Mouse (Mus musculus) embryo, embryonic 10 days (tissue): ENCODE results near the gene Golm1.
"Not testable (repeated sequence)": the region's sequence is repeated elsewhere in the genome, so short reads cannot be mapped to it uniquely, and the experiment has no call there.

ENCODE experiments used
- DNase-seq: peaks from one replicate; pipeline ENCODE4 v3.0.0-alpha.2; 2015; ENCODE audit warnings: low spot score

Gene Golm1

DNA sequence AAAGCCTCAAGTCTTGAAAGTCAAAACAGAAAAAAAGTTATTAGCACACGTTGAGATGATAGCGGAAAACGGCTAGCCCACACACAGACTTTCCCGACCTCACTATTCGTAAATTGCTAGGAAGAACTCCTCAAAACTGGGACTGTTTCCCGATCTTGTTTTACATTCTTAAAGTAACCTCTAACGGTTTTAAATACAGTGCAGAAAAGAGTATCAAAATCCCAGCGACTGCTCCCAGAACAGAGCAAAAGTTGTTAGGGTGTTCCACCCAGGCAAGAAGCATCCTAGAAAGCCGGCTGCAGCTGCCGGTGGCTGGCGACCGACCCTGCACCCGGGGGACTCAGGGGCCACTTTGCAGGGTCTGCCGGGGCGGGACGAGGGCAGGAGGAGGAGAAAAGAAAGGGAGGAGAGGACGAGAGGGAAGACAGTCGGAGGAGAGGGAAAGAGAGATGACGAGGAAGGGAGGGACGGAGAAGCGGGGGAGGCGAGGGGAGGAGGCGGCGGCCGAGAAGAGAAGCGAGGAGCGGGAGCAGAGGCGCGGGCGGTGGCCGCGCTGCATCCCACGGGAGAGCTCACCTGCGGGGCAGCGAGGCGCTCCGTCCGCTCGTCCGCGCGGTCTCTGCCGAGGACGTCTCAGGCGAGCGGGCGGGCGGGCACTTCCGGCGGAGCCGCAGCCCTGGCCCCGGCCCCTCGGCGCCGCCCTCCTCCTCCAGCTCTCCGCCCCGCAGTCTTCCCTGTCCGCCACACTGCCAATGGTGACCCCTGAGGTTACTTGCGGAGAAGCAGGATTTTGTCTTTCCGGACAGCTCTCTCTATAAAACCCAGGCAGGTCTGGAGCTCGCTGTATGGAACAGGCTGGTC is at the start of gene Golm1:
Gene Golm1, minus strand, starts transcription at position 661 of the 861 bp plus-strand sequence.
- DNase-seq: peak; percentile 88

- DNase-seq: not testable (repeated sequence)
Observed at GRCm38 (mm10) chr13:59722089-59722488, 46.5 kb upstream of the Golm1 start.

GRCm38 (mm10) chr13:59719475-59719874 is 43.9 kb upstream of the Golm1 start:
- DNase-seq: no peak

DNA sequence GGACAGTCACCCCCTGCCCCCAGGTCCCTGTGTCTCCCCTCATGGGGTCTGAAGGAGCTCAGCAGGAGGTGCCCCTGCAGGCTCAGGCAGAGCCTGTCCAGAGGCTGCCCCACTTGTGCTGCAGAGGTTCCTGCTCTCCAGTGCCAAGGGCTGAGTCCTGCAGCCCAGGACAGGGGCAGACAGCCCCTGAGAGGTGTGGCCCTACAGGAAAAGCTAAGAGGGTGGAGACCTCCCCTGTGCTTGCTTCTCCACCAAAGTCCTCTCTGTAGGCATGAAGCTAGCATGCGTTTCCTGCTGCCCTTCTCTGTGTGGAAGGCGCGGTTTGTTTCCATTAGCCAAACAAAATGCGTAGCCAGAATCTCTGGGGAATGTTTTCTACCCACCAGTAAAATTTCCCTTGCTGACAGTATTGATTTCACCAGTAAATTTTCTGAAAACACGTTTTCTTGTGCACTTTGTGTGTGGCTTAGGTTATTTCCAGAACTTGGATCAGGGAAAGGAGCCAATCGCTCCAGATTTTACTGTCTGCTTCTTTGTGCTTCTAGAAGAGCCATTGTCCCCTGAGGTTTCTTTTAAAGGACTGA is 43.3 kb upstream of the Golm1 start:
- not testable (repeated sequence) for DNase-seq

GRCm38 (mm10) chr13:59713710-59714109 is 38.1 kb upstream of the Golm1 start:
- DNase-seq: no peak

DNA sequence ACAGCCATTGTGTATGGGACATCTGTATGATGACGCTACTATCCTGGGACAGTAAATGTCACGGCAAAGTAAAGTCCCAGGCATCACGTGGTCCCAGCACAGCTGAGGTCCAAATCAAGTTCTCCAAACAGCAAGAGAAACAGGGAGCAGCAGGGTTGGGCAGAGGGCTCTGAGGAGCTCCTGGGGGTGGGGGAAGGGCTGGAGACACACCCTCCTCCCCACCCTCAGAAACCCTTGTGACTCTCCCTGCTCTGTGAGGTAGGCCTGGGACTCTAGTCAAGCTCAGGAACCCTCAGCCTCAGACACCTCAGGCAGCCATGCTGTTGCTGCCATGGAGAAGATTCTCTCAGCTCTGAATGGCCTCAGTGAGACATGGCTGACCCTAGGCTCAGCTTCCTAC is 36.4 kb upstream of the Golm1 start, which contains the start of gene Spata31d1b:
Gene Spata31d1b, plus strand, starts transcription at position 301 of the 400 bp plus-strand sequence.
- DNase-seq: not testable (repeated sequence)

DNA sequence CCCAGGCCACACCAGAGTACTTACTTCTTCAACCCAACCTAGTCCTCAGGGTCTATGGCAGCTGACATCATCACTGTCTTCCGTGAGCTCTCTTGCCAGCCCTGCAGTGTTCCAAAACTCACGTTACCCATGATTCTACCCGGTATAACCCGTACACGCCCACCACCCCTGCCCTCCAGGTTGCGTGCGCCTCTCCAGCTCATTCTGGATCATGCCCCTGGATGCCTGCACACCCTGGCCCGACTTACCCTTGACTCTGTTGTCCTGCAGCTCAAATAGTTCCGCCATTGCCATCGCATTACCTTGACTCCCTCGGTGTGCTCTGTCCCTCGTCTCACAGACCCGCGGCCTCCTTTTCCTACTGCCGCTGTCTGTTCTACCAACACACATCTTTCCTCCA is 34.6 kb upstream of the Golm1 start, which contains the start of gene Spata31d1a:
Gene Spata31d1a, minus strand, starts transcription at position 101 of the 400 bp plus-strand sequence.
- DNase-seq: no peak

GRCm38 (mm10) chr13:59704562-59704961 is 29.0 kb upstream of the Golm1 start:
- peak; percentile 50 for DNase-seq

GRCm38 (mm10) chr13:59703514-59703913 is 27.9 kb upstream of the Golm1 start:
- DNase-seq: no peak

DNA sequence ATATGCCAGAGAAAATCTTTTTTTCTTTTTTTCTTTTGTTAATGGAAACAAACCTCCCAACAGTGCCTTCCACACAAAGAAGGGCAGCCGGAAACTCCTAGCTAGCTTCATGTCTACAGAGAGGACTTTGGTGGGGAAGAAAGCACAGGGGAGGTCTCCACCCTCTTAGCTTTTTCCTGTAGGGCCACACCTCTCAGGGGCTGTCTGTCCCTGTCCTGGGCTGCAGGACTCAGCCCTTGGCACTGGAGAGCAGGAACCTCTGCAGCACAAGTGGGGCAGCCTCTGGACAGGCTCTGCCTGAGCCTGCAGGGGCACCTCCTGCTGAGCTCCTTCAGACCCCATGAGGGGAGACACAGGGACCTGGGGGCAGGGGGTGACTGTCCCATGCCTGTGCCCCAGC is 24.5 kb upstream of the Golm1 start:
- DNase-seq: not testable (repeated sequence)

DNA sequence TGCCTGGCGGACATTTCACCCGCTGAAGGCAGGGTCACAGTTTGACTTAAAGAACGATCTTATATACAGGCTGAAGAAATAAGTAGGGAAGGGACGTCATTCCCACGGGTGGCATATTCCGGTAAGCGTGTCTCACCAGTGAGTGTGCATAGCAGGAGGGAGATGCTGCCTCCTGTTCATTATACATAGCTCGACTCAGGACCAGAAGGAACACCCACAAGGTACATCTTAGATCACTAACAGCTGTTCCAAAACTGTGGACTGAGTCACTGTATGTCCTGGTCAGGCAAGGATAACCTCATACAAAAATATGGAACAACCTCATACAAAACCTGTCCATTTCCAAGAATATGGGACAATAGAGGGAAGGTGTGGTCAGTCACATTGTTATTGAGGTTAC is 23.5 kb upstream of the Golm1 start:
- no peak for DNase-seq

DNA sequence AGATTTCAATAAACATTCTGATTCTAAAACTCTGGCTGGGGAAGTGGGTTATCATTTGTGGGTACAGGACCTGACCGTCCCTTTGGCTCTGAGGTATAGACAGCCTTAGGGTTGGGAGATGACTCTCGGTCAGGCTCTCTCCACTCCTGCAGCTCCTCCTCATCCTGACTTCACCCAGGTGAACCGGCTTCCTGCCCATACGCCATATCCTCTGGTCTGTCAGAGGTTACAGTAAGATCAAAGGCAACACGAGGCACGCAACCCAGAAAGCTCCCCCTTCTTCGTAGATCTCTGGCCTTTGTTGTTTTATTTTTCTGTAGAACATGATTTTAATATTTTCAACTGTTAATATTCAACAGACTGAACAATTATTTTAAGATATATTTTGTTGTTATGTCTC is 20.2 kb upstream of the Golm1 start:
- no peak for DNase-seq

DNA sequence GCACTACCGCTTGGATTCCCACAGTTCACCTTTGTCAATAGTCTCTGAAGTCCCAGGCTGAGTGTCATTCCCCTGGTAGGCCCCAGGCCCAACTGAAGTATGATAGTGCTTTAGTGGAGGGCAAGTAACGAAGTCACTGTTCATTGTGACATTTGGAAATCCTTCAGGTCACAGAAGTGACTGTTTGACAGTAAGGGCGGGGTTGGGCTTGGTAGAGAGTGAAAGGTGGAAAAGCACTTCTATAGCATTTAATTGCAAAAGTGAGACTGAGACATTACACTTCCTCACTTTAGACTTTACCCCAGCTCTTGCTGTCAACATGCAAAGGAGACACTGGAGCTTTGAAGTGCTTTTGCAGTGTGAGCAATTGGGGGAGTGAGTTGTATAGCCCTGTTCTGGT is 18.4 kb upstream of the Golm1 start, which contains the start of gene 4921517D22Rik:
Gene 4921517D22Rik, minus strand, starts transcription at position 101 of the 400 bp plus-strand sequence.
- no peak for DNase-seq

DNA sequence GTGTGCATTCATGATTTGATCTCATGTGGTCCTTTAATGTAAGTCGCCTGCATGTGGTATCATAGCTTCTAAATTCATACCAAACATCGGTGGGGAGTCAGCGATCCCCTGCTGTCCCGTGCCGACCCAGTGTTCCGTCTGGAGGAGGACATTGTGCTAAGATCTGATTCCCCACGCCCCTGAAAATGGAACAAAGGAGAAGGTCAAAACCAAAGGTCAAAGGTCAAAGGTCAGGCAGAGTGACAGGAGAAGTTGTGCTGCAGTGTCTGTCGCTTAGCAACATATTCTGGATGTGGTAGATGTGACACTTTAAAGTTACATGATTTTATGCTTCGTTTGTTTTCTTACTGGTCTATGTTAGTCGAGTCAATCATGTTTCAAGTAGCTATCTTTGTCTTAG is 15.9 kb upstream of the Golm1 start:
- peak; percentile 88 for DNase-seq

DNA sequence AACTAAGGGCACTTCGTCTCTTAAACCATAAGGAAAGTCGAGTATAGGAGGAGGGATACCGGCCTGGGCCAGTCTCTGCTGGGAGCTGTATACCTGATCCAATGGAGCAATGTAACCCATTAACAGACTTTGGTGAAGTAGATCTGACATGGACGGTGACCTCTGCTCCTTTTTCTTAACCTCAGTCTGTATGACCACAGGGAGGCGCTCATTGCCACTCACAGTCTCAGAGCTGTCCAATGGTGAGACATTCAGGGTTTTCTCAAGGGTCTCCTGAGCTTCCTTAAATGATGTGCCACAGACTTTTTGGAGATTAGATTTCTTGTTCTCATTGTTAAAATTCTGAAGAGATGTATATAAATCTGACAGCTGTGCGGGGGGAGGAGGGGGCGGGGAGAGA is 15.0 kb upstream of the Golm1 start:
- DNase-seq: no peak

DNA sequence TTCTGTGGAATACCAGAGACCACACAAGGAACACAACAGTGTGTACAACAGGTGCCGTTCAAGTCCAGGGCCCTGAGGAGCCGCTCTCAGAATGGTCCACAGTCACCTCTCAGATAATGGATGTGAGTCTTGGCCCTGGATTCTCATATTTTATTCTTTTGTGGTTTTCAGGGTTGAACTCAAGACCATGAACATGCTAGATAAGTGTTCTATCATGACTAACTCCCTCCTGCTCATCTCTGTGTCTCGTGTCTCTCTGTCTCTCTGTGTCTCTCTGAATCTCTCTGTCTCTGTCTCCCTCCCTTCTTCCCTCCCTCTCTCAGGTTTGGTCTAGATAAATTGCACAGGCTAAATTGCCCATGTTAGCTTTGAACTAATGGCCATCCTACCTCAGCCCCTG is 14.2 kb upstream of the Golm1 start:
- DNase-seq: no peak

DNA sequence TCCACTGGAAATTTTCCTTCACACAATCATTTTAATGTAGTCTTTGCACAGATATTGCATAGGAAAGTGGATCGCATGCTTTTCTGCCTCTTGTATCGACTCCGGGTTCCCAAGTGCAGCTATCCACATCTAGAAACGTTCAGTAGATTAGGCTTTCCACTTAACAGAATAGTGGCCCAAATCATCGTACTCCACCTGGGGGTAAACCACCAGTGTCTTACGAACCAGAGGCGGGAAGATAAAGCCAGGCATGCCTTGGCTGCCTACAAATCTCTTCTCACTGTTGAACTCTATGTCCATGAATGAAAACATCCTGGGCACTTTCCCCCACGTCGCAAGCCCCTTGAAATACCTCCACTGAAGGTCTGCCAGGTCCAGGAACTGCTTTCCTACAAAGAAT is 13.7 kb upstream of the Golm1 start:
- DNase-seq: no peak

- no peak for DNase-seq
Observed at GRCm38 (mm10) chr13:59688338-59688770, 12.7 kb upstream of the Golm1 start.

DNA sequence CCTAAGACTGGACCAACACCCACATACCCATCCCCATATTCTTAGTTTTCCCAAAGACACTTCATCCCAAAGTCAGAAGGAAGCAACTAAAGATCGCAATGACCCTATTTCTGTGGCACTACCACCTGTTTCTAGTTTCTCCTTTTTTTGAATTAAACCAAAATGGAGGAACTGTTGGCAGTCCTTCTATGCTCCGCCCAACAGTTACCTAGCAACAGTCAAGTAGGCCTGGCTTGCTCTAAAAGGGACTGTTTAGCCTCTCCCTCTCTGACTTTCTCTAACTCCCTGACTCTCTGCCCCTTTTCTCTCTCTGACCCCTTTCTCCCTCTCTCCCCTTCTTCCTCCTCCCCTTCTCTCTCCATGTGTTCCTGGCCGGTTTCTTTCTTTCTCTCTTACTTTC is 9.6 kb upstream of the Golm1 start:
- no peak for DNase-seq

- DNase-seq: peak; percentile 75
Observed at GRCm38 (mm10) chr13:59682629-59683028, 7.0 kb upstream of the Golm1 start.

GRCm38 (mm10) chr13:59679908-59680307 is 4.3 kb upstream of the Golm1 start:
- DNase-seq: no peak

DNA sequence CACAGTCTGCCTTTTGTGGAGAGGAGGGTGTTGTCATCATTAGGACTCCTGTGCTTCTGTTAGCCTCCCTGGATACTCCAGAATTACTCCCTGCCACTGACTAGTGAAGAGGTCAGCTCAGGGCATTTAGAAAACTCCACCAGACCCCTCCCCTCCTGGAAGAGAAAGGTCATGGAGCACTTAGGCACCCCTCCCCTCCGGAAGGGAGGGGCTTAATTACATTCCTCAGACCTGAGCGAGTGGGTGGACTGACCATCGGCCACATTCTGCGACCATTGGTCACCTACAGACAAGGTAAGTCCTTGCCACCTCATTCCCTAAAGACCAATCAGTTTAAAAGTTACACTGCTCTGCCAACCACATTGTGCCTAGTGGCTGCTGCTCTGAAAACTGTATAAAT is 3.7 kb upstream of the Golm1 start:
- no peak for DNase-seq
